Mouse (Mus musculus): ENCODE measurements around the gene Zfp54. TPM values are rescaled to one million over a fixed set of nuclear protein-coding genes. Genes with fewer than 3 reads are reported as not detected.
A peak's percentile ranks its signal among the peaks of the same experiment; 100 is the strongest.
"Not testable (repeated sequence)": the region's sequence is repeated elsewhere in the genome, so short reads cannot be mapped to it uniquely, and the experiment has no call there.

The Zfp54 gene
- 3.5 and 3.6 TPM in 2 replicates for total RNA-seq (2021)
- long read RNA-seq, partial matches to known transcripts, result 1 of 8 reads
- long read RNA-seq, other reads (novel, unspliced or antisense), result 0 of 8 reads

DNA sequence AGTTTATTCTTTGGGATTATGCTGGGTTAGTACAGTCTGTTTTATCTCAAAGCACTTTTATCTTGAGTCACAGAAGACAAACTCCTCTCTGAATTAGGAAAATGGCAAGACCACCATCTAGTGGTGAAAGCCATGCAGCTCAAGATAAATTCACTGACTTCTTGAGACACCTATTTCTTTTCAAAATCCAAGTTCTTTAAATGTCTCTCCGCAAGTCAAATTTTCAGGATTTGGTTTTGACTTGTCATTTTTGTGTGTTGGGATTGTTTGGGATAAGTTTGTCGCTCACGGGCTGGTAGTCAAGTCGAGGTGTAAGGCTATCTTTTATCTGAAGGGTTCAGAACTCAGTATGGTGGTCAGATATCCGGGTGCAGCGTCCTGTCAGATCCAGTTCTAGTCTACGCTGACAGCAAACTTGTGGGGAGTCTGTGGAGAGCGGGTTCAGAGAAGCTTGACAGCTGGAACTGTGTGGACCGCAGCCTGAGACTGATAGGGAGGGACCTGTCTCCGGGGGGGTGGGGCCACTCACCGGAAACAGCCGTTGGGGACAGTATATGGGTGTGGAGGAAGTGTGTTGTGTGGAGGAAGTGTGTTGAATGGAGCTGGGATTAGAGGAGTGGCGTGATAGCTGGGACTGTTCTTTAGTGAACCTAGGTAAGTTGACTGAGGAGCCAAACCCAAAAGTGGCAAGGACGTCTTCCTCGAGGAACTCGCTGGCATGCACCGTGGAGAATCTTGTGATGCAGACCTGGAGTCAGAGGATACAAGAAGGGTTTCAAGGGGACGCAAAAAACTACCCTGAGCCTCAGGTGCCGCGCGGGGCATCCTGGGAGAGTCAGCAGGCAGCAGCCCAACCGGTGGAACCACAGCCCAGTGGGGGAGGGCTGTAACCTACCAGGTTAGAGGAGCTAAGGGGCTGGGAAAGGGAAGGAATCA, at the start of gene Zfp54:
TSS of gene Zfp54 (plus strand) at position 564 of the 936 bp plus-strand sequence.
- DNase-seq, result peak; percentile 79

DNA sequence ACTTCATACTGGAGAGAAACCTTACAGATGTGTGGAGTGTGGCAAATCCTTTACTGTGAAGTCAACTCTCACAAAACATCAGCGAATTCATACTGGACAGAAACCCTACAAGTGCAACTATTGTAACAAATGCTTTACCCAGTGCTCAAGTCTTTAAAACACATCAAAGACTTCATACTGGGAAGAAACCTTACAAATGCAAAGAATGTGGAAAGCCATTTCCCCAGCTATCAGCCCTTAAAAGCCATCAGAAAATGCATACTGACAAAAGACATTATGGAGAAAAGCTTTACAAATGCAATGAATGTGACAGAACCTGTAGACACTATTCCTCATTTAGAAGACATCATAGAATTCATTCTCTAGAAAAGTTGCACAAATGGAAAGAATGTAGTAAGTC, 47.7 kb upstream of the Zfp54 start:
- no peak for DNase-seq

DNA sequence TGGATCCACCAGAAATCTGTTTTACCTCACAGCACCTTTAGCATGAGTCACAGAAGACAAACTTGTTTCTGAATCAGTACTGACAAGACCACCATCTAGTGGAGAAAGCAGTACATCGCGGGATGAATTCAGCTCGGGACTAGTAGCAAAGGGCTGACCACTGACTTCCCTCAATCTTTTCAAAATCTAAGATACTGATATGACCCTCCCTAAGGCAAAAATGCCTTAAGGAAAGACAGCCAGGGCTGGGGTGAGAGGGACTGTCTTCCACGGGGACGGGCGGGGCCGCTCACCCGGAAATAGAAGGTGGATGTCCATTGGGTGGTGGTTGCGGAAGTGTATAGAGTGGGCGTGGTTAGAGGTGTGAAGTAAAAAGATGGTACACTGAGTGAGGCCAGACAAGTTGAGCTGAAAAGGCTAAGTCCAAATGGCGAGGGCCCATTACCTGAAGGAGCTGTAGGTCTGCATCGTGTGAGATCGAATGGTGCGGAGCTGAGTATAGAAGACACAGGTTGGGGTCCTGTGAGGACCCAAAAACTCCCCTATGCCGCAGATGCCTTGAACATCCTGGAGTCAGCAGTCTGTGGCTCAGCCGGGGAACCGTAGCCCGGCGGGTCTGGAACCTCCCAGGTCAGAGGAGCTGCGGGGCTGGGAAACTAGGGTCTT, 39.5 kb upstream of the Zfp54 start, which contains the start of gene Zfp677:
TSS of gene Zfp677 (plus strand) at position 358 of the 666 bp plus-strand sequence.
- DNase-seq, result peak; percentile 63

DNA sequence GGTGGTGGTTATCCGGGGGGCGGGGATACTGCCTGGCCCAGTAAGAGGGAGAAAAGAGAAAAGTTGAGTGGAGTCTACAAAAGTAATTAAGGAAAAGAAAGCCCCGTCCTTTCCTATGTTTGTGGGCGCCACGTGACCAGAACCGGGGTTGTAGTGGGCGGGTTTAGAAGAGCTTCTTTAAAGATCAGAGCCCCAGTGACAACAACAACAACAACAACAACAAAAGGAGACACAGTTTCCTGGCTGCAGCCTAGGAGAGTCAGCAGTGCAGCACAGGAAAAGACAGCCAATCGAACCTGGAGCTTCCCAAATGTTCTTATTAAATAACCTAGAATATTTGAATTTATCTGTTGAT, 39.0 kb upstream of the Zfp54 start:
- DNase-seq, result peak; percentile 26

- DNase-seq, result not testable (repeated sequence)
These were observed 15.9 kb downstream of the Zfp54 start for GRCm38 (mm10) chr17:21438806-21439400.

GRCm38 (mm10) chr17:21449669-21450068, 26.6 kb downstream of the Zfp54 start:
- DNase-seq, result peak; percentile 37

- DNase-seq, result peak; percentile 87
These were observed 27.2 kb downstream of the Zfp54 start, which contains the start of gene Zfp51 for GRCm38 (mm10) chr17:21450138-21450704. TSS of gene Zfp51 (plus strand) at chr17:21450374.

DNA sequence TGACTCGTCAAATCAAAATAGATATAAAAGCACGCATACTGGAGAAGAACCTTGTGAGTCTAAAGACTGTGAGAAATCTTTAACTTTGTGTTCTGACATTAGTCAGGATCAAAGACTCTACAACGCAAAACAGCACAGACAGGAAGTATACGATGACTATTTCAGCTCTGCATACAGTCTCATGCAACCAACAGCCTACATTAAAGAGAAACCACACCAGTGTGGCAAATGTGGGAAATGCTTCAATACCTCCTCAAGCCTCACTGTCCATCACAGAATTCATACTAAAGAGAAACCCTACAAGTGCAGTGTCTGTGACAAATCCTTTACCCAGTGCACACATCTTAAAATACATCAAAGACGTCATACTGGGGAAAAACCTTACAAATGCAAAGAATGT, 40.5 kb downstream of the Zfp54 start:
- DNase-seq, result no peak

DNA sequence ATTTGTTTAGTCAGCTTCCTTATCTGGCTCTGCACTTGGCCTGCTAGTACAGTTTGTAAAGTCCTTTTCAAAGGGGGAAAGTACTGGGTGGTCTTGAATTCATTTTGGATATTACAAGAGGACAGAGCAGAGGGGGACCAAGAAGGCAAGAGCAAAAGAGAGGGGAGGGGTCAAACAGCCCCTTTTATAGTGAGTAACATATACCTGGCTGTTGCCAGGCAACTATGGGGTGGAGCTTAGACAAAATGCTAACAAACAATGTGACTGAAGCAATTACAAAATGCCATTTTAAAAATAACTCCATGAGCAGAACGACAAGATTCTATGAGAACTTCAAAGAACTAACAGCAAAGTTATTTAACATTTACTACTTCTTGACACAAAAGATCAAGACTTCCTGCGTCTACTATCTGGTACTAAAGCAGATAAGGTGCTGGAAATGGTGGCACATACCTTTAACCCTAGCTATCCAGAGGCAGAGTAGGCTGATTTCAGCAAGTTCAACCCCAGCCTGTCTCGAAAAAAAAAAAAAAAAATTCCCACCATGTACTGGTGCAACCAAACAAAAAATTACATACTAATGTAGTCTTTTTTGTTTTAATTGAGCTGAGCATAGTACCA, 49.1 kb downstream of the Zfp54 start:
- DNase-seq, result no peak

DNA sequence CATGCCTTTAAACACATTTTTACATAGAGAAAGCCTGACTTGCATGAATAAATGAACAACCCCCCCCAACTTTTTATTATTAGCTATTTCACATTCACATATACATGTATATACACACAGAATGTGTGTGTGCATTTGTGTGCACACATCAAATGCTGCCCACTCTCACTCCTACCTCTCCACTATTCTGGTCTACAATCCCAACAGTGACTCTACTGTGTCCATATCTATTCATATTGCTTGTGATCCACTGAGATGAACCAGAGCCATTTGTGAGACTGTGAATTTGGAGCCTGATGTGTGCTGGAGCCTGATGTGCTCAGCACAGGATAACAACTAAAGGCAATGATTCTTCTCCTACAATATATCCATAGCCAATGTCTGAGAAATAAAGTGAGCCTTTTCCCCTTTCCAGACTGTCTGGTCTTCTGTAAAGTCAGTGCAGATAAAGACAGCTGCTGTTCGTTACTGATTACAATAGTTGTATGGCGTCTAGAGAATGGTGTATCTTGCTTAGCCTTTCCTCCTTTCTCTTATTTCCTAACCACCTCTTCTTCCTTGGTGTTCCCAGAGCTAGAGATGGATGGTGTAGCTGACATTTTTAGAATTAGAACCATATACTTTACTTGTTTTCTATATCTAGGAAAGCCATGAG, 49.8 kb downstream of the Zfp54 start:
- DNase-seq, result no peak

- no peak for DNase-seq
These were observed 50.5 kb downstream of the Zfp54 start for GRCm38 (mm10) chr17:21473362-21474190.

- not testable (repeated sequence) for DNase-seq
These were observed 51.7 kb downstream of the Zfp54 start for GRCm38 (mm10) chr17:21474729-21475128.

- DNase-seq, result not testable (repeated sequence)
These were observed 52.3 kb downstream of the Zfp54 start for GRCm38 (mm10) chr17:21475290-21475689.

DNA sequence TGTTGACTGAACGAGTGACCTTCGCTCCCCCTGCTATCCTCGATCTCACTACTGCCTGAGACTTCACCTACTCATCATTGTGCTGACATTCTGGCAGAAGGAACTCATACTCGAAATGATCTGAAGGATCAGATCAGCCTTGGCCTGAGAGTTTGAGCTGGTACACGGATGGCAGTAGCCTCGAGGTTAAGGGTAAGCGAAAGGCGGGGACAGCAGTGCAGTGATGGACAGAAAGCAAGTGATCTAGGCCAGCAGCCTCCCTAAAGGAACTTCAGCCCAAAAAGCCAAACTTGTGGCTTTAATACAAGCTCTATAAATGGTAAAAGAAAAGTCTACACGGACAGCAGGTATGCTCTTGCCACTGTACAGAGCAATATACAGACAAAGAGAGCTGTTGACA, 53.3 kb downstream of the Zfp54 start:
- DNase-seq, result not testable (repeated sequence)

GRCm38 (mm10) chr17:21478103-21478777, 55.2 kb downstream of the Zfp54 start:
- not testable (repeated sequence) for DNase-seq
